Comparison of ENCODE assay signal across 20 mouse cellular contexts in the genomic region with DNA sequence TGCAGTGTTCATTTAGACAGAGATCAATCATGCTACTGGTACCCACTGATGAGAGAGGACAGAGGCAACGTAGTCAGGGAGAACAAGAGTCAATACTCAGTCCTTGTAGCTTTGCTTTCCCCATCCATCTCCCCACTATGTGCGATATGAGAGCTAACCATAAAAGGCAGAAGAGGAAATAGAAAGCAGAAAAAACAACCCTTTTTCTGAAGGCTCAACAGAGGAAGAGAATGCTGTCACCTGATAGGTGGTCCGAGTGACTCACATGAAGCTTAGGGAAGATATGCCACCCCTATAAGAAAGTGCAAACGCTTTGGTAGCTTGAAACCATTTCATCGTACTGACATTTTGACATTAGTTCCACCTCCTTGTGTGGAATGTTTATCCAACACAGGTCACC.
DNase-seq lines count a peak whose midpoint lies in the region; ATAC-seq and TF ChIP-seq lines count a peak whose summit lies in the region.
"Had no signal": no experiment of that assay in that cellular context is flagged by ENCODE, and none has a peak within 500 bp of the region (broad histone marks: within the 10 kb centered on the region; RNA-seq: fewer than 3 reads in every experiment).

No protein-coding gene starts in this region.

- H3K9me3 ChIP-seq in MEL (replicated peaks; ENCODE audit: insufficient read depth, low read length): no peaks in the 10 kb centered on the region
- H3K9me3 ChIP-seq in hindbrain, embryonic 14.5 days (ENCODE audit: control insufficient read depth, low read length): no peaks in the 10 kb centered on the region
- H3K9me3 ChIP-seq in heart, embryonic 11.5 days (replicated peaks; ENCODE audit: control insufficient read depth, low read length): no peaks in the 10 kb centered on the region
- H3K9me3 ChIP-seq: hindbrain, embryonic 12.5 days; limb, embryonic 13.5 days; lung, embryonic 15.5 days; neural tube, embryonic 12.5 days; stomach, embryonic 15.5 days had no signal

- no peak overlapping the region for H3K4me2 ChIP-seq in hindbrain, embryonic 14.5 days (replicated peaks)
- H3K4me2 ChIP-seq in heart, embryonic 11.5 days: no peak overlapping the region
- H3K4me2 ChIP-seq: hindbrain, embryonic 12.5 days; limb, embryonic 13.5 days; liver, embryonic 11.5 days; lung, embryonic 15.5 days; midbrain, embryonic 11.5 days; neural tube, embryonic 12.5 days; stomach, embryonic 15.5 days had no signal

- ATAC-seq in granulocyte monocyte progenitor cell, adult 5-6 weeks (replicated peaks; ENCODE audit: poor library complexity, severe bottlenecking): peak; percentile 76
- peak; percentile 69 for ATAC-seq in megakaryocyte progenitor cell, adult 5-6 weeks (replicated peaks; ENCODE audit: poor library complexity)
- no peak for ATAC-seq in hindbrain, embryonic 14.5 days (ENCODE audit: low FRiP score)
- no peak for ATAC-seq in heart, embryonic 11.5 days (replicated peaks; ENCODE audit: insufficient number of reproducible peaks, low FRiP score, low TSS enrichment)
- ATAC-seq: forebrain, embryonic 14.5 days; intestine, postnatal 0 days; midbrain, embryonic 16.5 days had no signal

- no peak overlapping the region for H3K9ac ChIP-seq in MEL (ENCODE audit: control insufficient read depth, low read depth, low read length, poor library complexity, severe bottlenecking)
- H3K9ac ChIP-seq in hindbrain, embryonic 14.5 days: no peak overlapping the region
- H3K9ac ChIP-seq in heart, embryonic 11.5 days (ENCODE audit: low read depth, low read length): no peak overlapping the region
- H3K9ac ChIP-seq: hindbrain, embryonic 12.5 days; limb, embryonic 13.5 days; lung, embryonic 15.5 days; neural tube, embryonic 12.5 days; stomach, embryonic 15.5 days had no signal

- H3K4me1 ChIP-seq in MEL (ENCODE audit: control insufficient read depth in 1 of 2, insufficient read depth in 2 of 2, low read length in 2 of 2): peaks cover 0 to 10% of the 10 kb centered on the region in 2 experiments; a peak in 3 of 4 replicates
- H3K4me1 ChIP-seq in hindbrain, embryonic 14.5 days (replicated peaks; ENCODE audit: control insufficient read depth, insufficient read depth, low read length): no peaks in the 10 kb centered on the region
- H3K4me1 ChIP-seq in heart, embryonic 11.5 days (ENCODE audit: control insufficient read depth, insufficient read depth, low read length): no peaks in the 10 kb centered on the region; the same call in 1 of the 2 replicates
- H3K4me1 ChIP-seq: hindbrain, embryonic 12.5 days; lung, embryonic 15.5 days; neural tube, embryonic 12.5 days; stomach, embryonic 15.5 days had no signal

- peak; percentile 80 for DNase-seq in MEL (ENCODE audit: low read depth, low spot score)
- DNase-seq in right cerebral cortex, postnatal 14 days: no peak
- no peak for DNase-seq in kidney, adult 11 months
- DNase-seq in hindbrain, embryonic 14.5 days (ENCODE audit: low spot score): no peak
- DNase-seq: adrenal gland, adult 2 months; heart, postnatal 14 days; kidney, postnatal 14 days had no signal

- TF ChIP-seq CTCF in MEL (IDR thresholded peaks at IDR 0.05 in 2 of 3, conservative IDR thresholded peaks at IDR 0.05 in 1 of 3; ENCODE audit: control insufficient read depth in 1 of 3, insufficient read depth in 1 of 3, low read depth in 2 of 3, low read length in 3 of 3, poor library complexity in 1 of 3, severe bottlenecking in 1 of 3): no peak

- WGBS in hindbrain, embryonic 14.5 days: 88% methylated on average over 5 of the region's 5 CpGs
- WGBS in heart, embryonic 11.5 days (ENCODE audit: insufficient replicate concordance): 64% methylated on average over 5 of the region's 5 CpGs

- H3K79me2 ChIP-seq in MEL (ENCODE audit: control insufficient read depth, insufficient read depth, low read length, poor library complexity): no peaks in the 10 kb centered on the region

- H3K27me3 ChIP-seq in MEL (ENCODE audit: control insufficient read depth in 1 of 2, insufficient read depth in 2 of 2, low read length in 2 of 2): no peaks in the 10 kb centered on the region
- H3K27me3 ChIP-seq in hindbrain, embryonic 14.5 days (ENCODE audit: control insufficient read depth, insufficient read depth, low read length): no peaks in the 10 kb centered on the region
- H3K27me3 ChIP-seq in heart, embryonic 11.5 days (ENCODE audit: control insufficient read depth, insufficient read depth, low read length): no peaks in the 10 kb centered on the region
- H3K27me3 ChIP-seq: hindbrain, embryonic 12.5 days; lung, embryonic 15.5 days; neural tube, embryonic 12.5 days; stomach, embryonic 15.5 days had no signal

- H3K27ac ChIP-seq in MEL (ENCODE audit: control insufficient read depth, low read depth, low read length): peak overlapping the region; percentile 68
- H3K27ac ChIP-seq in hindbrain, embryonic 14.5 days: no peak overlapping the region
- H3K27ac ChIP-seq in heart, embryonic 11.5 days (ENCODE audit: low read depth, low read length): no peak overlapping the region
- H3K27ac ChIP-seq: hindbrain, embryonic 12.5 days; limb, embryonic 13.5 days; lung, embryonic 15.5 days; neural tube, embryonic 12.5 days; stomach, embryonic 15.5 days had no signal

- TF ChIP-seq RAD21 in MEL (IDR thresholded peaks at IDR 0.05; ENCODE audit: low read depth, low read length): no peak

- peaks cover 0 to 16% of the 10 kb centered on the region in 2 experiments; a peak in 2 of 4 replicates for H3K36me3 ChIP-seq in MEL (ENCODE audit: control insufficient read depth in 1 of 2, insufficient read depth in 2 of 2, low read length in 2 of 2)
- no peaks in the 10 kb centered on the region for H3K36me3 ChIP-seq in hindbrain, embryonic 14.5 days (replicated peaks; ENCODE audit: control insufficient read depth, insufficient read depth)
- no peaks in the 10 kb centered on the region for H3K36me3 ChIP-seq in heart, embryonic 11.5 days (ENCODE audit: control insufficient read depth, insufficient read depth, low read length)
- H3K36me3 ChIP-seq: hindbrain, embryonic 12.5 days; limb, embryonic 13.5 days; lung, embryonic 15.5 days; neural tube, embryonic 12.5 days; stomach, embryonic 15.5 days had no signal

- peak; percentile 14 to 34; a peak in 1 of 4 replicates for TF ChIP-seq EP300 in MEL (IDR thresholded peaks at IDR 0.05; ENCODE audit: low read depth in 1 of 2, low read length in 2 of 2)

- peak overlapping the region; percentile 22 to 33 for H3K4me3 ChIP-seq in MEL (ENCODE audit: control insufficient read depth in 1 of 2, insufficient read depth in 1 of 2, low read depth in 2 of 2, low read length in 2 of 2)
- H3K4me3 ChIP-seq in hindbrain, embryonic 14.5 days (replicated peaks; ENCODE audit: low read length): no peak overlapping the region
- no peak overlapping the region for H3K4me3 ChIP-seq in heart, embryonic 11.5 days (ENCODE audit: low read depth, low read length)
- H3K4me3 ChIP-seq: hindbrain, embryonic 12.5 days; limb, embryonic 13.5 days; lung, embryonic 15.5 days; neural tube, embryonic 12.5 days; stomach, embryonic 15.5 days had no signal

- TF ChIP-seq POLR2A in MEL (IDR thresholded peaks at IDR 0.05; ENCODE audit: control insufficient read depth in 1 of 2, insufficient read depth in 1 of 2, low read depth in 1 of 2, low read length in 2 of 2, poor library complexity in 1 of 2): no peak

TF ChIP-seq in MEL, 35 proteins besides CTCF, POLR2A, EP300 and RAD21 (continues in another document):
- TF ChIP-seq MXI1 (IDR thresholded peaks at IDR 0.05; ENCODE audit: low read depth, low read length) (no peak), TAL1 (IDR thresholded peaks at IDR 0.05; ENCODE audit: low read length) (no peak), NRF1 (IDR thresholded peaks at IDR 0.05; ENCODE audit: insufficient read depth, low read depth, low read length, poor library complexity, severe bottlenecking) (no peak), USF1 (IDR thresholded peaks at IDR 0.05; ENCODE audit: low read depth, low read length) (0 out of 2 replicates have a peak, but pooled peaks have one; percentile 39), MAFK (IDR thresholded peaks at IDR 0.05; ENCODE audit: borderline replicate concordance, low read depth, low read length) (no peak), MYC (IDR thresholded peaks at IDR 0.05; ENCODE audit: low read depth, low read length) (no peak), MYB (IDR thresholded peaks at IDR 0.05; ENCODE audit: low read depth, low read length) (no peak), BHLHE40 (IDR thresholded peaks at IDR 0.05; ENCODE audit: borderline replicate concordance, low read depth, low read length) (no peak), ZKSCAN1 (IDR thresholded peaks at IDR 0.05; ENCODE audit: low read depth, low read length) (peak; percentile 82), ELF1 (IDR thresholded peaks at IDR 0.05; ENCODE audit: low read depth, low read length) (no peak), ZNF384 (IDR thresholded peaks at IDR 0.05; ENCODE audit: low read depth, low read length) (peak; percentile 64; the same call in 1 of the 2 replicates), MAX (IDR thresholded peaks at IDR 0.05; ENCODE audit: low read length) (no peak), ZC3H11A (IDR thresholded peaks at IDR 0.05; ENCODE audit: low read depth, low read length) (no peak), MAZ (IDR thresholded peaks at IDR 0.05; ENCODE audit: low read depth, low read length) (no peak), HCFC1 (IDR thresholded peaks at IDR 0.05; ENCODE audit: low read depth, low read length) (no peak), UBTF (IDR thresholded peaks at IDR 0.05; ENCODE audit: borderline replicate concordance, insufficient read depth, low read depth, low read length) (no peak), SMC3 (IDR thresholded peaks at IDR 0.05; ENCODE audit: low read depth, low read length) (no peak), ETS1 (IDR thresholded peaks at IDR 0.05; ENCODE audit: low read depth, low read length) (peak; percentile 39; the same call in 1 of the 2 replicates), CHD1 (IDR thresholded peaks at IDR 0.05; ENCODE audit: low read depth, low read length) (no peak), POLR2AphosphoS5 (IDR thresholded peaks at IDR 0.05; ENCODE audit: borderline replicate concordance, low read depth, low read length) (no peak), RCOR1 (IDR thresholded peaks at IDR 0.05; ENCODE audit: low read depth, low read length) (no peak), TBP (IDR thresholded peaks at IDR 0.05; ENCODE audit: low read depth, low read length) (peak; percentile 49; the same call in 1 of the 2 replicates), KAT2A (conservative IDR thresholded peaks at IDR 0.05; ENCODE audit: low read depth, low read length) (no peak), USF2 (IDR thresholded peaks at IDR 0.05; ENCODE audit: borderline replicate concordance in 1 of 2, insufficient read depth in 1 of 2, low read depth in 1 of 2, low read length in 2 of 2) (no peak), GABPA (IDR thresholded peaks at IDR 0.05; ENCODE audit: low read depth, low read length) (no peak), MEF2A (IDR thresholded peaks at IDR 0.05; ENCODE audit: extremely low read depth, insufficient replicate concordance, low read depth, low read length, poor library complexity, severe bottlenecking) (no peak), TCF12 (IDR thresholded peaks at IDR 0.05; ENCODE audit: low read depth, low read length) (no peak)

Comparison
In these comparisons a context has a peak if more than half of its experiments do, and no peak if none do; other contexts are left out.
1. H3K4me3 ChIP-seq: peak in MEL (2 of 2); none in hindbrain, embryonic 14.5 days (single experiment) and heart, embryonic 11.5 days (single experiment).
2. ATAC-seq: peak in granulocyte monocyte progenitor cell, adult 5-6 weeks (single experiment) and megakaryocyte progenitor cell, adult 5-6 weeks (single experiment); none in hindbrain, embryonic 14.5 days (single experiment) and heart, embryonic 11.5 days (single experiment).